Mouse (Mus musculus) kidney, embryonic 14.5 days (tissue): Measurements from ENCODE around the gene Adck1. TPM values are rescaled to one million over a fixed set of nuclear protein-coding genes. Genes with fewer than 3 reads are reported as not detected.

ENCODE experiments used
- ATAC-seq: fragments of 200-750 bp; cut with Nextera tagmentation; 2 replicates; pipeline ENCODE4 v1.8.0; 2017; ENCODE audit warnings: moderate number of reproducible peaks, mild to moderate bottlenecking, moderate TSS enrichment, moderate library complexity; ENCODE audit not compliant: low FRiP score, low TSS enrichment
- H3K27ac ChIP-seq: fragments of 300-500 bp; sonication (generic); 2 replicates; pipeline ENCODE4 v1.5.1; 2014; ENCODE audit warnings: low read depth, mild to moderate bottlenecking, low read length, moderate library complexity, mixed read lengths
- H3K27me3 ChIP-seq: fragments of 300-500 bp; sonication (generic); 2 replicates; pipeline ENCODE4 v1.6.1; 2014; ENCODE audit warnings: mild to moderate bottlenecking, low read length; ENCODE audit not compliant: control insufficient read depth, insufficient read depth
- H3K36me3 ChIP-seq: fragments of 300-500 bp; sonication (generic); 2 replicates; pipeline ENCODE4 v1.6.1; 2014; ENCODE audit warnings: low read length, mixed read lengths; ENCODE audit not compliant: control insufficient read depth, insufficient read depth
- H3K4me1 ChIP-seq: fragments of 300-500 bp; sonication (generic); 2 replicates; pipeline ENCODE4 v1.6.1; 2014; ENCODE audit warnings: low read length, mixed read lengths; ENCODE audit not compliant: control insufficient read depth, insufficient read depth
- H3K4me2 ChIP-seq: fragments of 300-500 bp; sonication (generic); replicated peaks from 2 replicates; pipeline ENCODE4 v1.6.1; 2014; ENCODE audit warnings: low read depth, mild to moderate bottlenecking, low read length
- H3K4me3 ChIP-seq: fragments of 300-500 bp; sonication (generic); 2 replicates; pipeline ENCODE4 v1.5.1; 2014; ENCODE audit warnings: mild to moderate bottlenecking, low read length
- H3K9ac ChIP-seq: fragments of 300-500 bp; sonication (generic); 2 replicates; pipeline ENCODE4 v1.6.1; 2014; ENCODE audit warnings: low read depth, mild to moderate bottlenecking, low read length, moderate library complexity
- H3K9me3 ChIP-seq: fragments of 300-500 bp; sonication (generic); 2 replicates; pipeline ENCODE4 v1.6.1; 2016; ENCODE audit warnings: low read length; ENCODE audit not compliant: control insufficient read depth
- WGBS: fragments of 180-500 bp; shearing (Covaris S2); extraction: QIAGEN DNeasy Blood & Tissue Kit; methylation state at CpG from one replicate; pipeline ENCODE4 v1.1.7; 2014; 5-methylcytosine and 5-hydroxymethylcytosine counted together
- polyA plus RNA-seq: library from polyadenylated mRNA; unstranded; fragments of >200 nt; fragmentation: Nextera tagmentation; extraction: Ambion mirVana; gene quantifications from 2 replicates; pipeline ENCODE4 v1.2.1, GENCODE M21; 2014

The Adck1 gene
- polyA plus RNA-seq, 1 experiment from 2014 or later, result 17.3 TPM

GRCm38 (mm10) chr12:88441922-88442809 is 81.8 kb downstream of the Adck1 start:
- Histone ChIP-seq H3K36me3 (no peaks in the 10 kb centered on the region; the same call in 1 of the 2 replicates), H3K27ac (no peak overlapping the region), H3K27me3 (no peaks in the 10 kb centered on the region), H3K4me2 (no peak overlapping the region), H3K9me3 (no peaks in the 10 kb centered on the region), H3K4me1 (no peaks in the 10 kb centered on the region), H3K4me3 (no peak overlapping the region), H3K9ac (no peak overlapping the region)
- 75% methylated on average over 14 of the region's 14 CpGs for WGBS
- no peak for ATAC-seq

GRCm38 (mm10) chr12:88444040-88444439 is 83.7 kb downstream of the Adck1 start:
- no peak for ATAC-seq
- WGBS, result 88% methylated on average over 5 of the region's 5 CpGs
- no peaks in the 10 kb centered on the region for H3K27me3 ChIP-seq
- no peak overlapping the region for H3K4me3 ChIP-seq
- H3K4me2 ChIP-seq, result no peak overlapping the region
- no peaks in the 10 kb centered on the region; the same call in 1 of the 2 replicates for H3K36me3 ChIP-seq
- no peaks in the 10 kb centered on the region for H3K4me1 ChIP-seq
- no peak overlapping the region for H3K9ac ChIP-seq
- no peak overlapping the region for H3K27ac ChIP-seq
- no peaks in the 10 kb centered on the region for H3K9me3 ChIP-seq

- no peaks in the 10 kb centered on the region for H3K9me3 ChIP-seq
- H3K4me3 ChIP-seq, result no peak overlapping the region
- no peak overlapping the region for H3K9ac ChIP-seq
- ATAC-seq, result no peak
- no peaks in the 10 kb centered on the region for H3K27me3 ChIP-seq
- no peaks in the 10 kb centered on the region for H3K4me1 ChIP-seq
- H3K27ac ChIP-seq, result no peak overlapping the region
- H3K36me3 ChIP-seq, result peaks cover 4% of the 10 kb centered on the region; the same call in 1 of the 2 replicates
- no peak overlapping the region for H3K4me2 ChIP-seq
- 86% methylated on average over 3 of the region's 3 CpGs for WGBS
Observed at GRCm38 (mm10) chr12:88445471-88445870, 85.1 kb downstream of the Adck1 start.

DNA sequence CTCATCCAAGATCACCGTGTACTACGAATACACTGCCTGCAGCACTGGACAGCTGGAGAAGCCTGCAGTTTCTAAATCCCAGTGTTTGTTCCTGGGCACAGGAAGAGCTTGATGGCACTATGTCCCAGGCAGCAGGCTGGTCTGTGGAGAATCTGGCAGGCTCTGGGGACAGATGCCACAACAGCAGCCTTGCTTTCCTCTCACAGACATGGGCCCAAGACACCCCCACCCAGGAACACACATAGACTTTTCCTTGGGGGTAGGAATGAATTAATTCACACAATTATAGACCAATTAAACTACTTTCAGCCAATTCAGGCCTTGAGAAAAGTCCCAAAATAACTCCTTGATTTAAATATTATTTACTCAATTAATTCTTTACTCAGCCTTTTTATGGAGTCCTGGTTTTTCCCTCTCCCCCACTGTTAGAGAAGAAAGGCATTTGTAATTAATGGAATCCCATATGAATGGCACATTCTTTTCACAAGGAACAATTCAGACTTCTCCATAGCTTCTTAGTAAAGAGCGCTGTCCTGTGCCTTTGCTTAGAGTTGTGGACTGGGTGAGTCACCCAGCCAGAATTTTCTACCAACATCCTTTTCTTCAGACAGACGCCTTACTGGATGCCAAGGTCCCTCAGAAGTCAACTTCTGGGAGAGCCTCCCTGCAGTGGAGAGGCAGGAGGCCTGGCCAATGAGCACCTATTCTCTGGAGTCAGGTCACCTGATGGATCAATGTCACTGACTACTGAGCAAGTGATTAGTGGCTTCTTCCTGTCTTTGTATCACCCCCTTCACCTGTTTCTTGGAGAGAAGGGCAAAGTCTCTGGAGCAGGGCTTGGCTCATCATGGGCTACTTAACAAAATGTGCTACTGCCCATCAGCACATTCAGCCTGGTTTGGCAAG is 90.6 kb downstream of the Adck1 start:
- no peak for ATAC-seq
- Histone ChIP-seq H3K9ac (no peak overlapping the region), H3K27ac (no peak overlapping the region), H3K4me3 (no peak overlapping the region), H3K4me2 (no peak overlapping the region), H3K36me3 (peaks cover 4% of the 10 kb centered on the region; the same call in 1 of the 2 replicates), H3K9me3 (no peaks in the 10 kb centered on the region), H3K27me3 (no peaks in the 10 kb centered on the region), H3K4me1 (0 out of 2 replicates have a peak, but pooled peaks cover 4% of the 10 kb centered on the region)
- 87% methylated on average over 4 of the region's 4 CpGs for WGBS

DNA sequence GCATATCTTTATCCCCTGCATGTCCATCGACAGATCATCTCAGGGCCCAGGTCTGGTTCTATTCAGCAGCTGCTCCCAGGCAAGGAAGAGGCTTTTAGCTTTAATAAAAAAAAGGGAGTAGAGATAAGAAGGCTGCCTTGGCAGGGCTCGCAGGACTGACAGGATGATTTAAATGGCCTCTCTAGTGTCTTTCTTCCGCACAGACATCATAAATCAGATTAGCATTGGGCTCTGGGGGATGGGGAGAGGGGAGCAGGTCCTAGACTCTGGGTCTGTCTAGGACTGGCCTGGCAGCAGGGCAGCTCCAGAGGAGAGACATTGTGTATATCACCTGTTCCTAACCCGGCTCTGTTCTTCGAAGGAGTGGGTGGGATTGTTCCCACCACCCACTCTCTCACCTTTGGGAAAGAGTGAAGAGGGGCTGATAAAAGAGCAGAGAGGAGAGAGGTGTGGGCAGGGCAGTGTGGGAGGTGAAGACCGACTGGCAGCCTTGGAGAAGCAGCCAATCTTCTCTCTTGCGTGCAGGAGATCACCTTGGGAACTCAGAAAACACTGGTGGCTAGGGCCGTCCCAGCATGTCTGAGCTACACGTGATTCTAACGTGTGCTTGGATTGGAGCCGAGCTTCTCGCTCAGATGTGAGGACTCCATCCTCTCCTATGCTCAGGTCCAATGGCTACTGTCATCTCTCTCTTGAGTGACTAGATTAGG is 94.5 kb downstream of the Adck1 start:
- H3K27me3 ChIP-seq, result no peaks in the 10 kb centered on the region

DNA sequence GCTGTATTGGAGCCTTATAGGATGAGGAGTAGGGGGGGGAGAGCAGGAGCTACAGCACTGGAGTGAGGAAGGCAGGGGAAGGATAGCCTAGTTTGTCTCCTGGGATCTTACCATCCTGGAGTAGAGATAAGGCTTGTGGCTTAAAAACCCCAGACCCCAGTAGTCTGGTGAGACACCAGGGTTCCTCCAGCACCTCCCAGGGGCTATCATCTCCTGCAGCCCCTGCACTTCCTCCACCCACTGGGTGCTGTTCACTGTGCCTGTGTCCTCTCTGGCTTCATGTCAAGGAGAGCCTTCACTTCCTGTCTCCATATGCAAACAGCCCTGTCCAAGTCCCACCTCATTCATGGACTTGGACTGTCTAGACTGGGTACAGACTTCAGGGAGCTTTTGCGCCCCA is 96.7 kb downstream of the Adck1 start:
- Histone ChIP-seq H3K36me3 (0 out of 2 replicates have a peak, but pooled peaks cover 2% of the 10 kb centered on the region), H3K9ac (no peak overlapping the region), H3K4me2 (no peak overlapping the region), H3K4me3 (no peak overlapping the region), H3K27ac (no peak overlapping the region), H3K4me1 (0 out of 2 replicates have a peak, but pooled peaks cover 4% of the 10 kb centered on the region), H3K27me3 (no peaks in the 10 kb centered on the region), H3K9me3 (no peaks in the 10 kb centered on the region)
- 96% methylated on average over 1 of the region's 1 CpGs for WGBS
- no peak for ATAC-seq

More for the DNA sequence above, 94.5 kb downstream of the Adck1 start:
- Histone ChIP-seq H3K36me3 (peaks cover 3% of the 10 kb centered on the region; the same call in 1 of the 2 replicates), H3K9me3 (no peaks in the 10 kb centered on the region), H3K4me3 (no peak overlapping the region), H3K9ac (no peak overlapping the region), H3K4me2 (no peak overlapping the region), H3K4me1 (0 out of 2 replicates have a peak, but pooled peaks cover 4% of the 10 kb centered on the region), H3K27ac (no peak overlapping the region)
- 43% methylated on average over 12 of the region's 12 CpGs for WGBS
- ATAC-seq, result peak; percentile 84

- Histone ChIP-seq H3K4me2 (no peak overlapping the region), H3K27me3 (no peaks in the 10 kb centered on the region), H3K27ac (no peak overlapping the region), H3K36me3 (0 out of 2 replicates have a peak, but pooled peaks cover 2% of the 10 kb centered on the region), H3K9me3 (no peaks in the 10 kb centered on the region), H3K9ac (no peak overlapping the region), H3K4me1 (0 out of 2 replicates have a peak, but pooled peaks cover 4% of the 10 kb centered on the region), H3K4me3 (no peak overlapping the region)
- no peak for ATAC-seq
- 96% methylated on average over 12 of the region's 12 CpGs for WGBS
Observed at GRCm38 (mm10) chr12:88458936-88459335, 98.6 kb downstream of the Adck1 start.

GRCm38 (mm10) chr12:88459461-88459860 is 99.1 kb downstream of the Adck1 start:
- H3K9ac ChIP-seq, result no peak overlapping the region
- no peaks in the 10 kb centered on the region for H3K27me3 ChIP-seq
- H3K4me1 ChIP-seq, result 0 out of 2 replicates have a peak, but pooled peaks cover 4% of the 10 kb centered on the region
- no peak overlapping the region for H3K27ac ChIP-seq
- 76% methylated on average over 1 of the region's 1 CpGs for WGBS
- ATAC-seq, result no peak
- no peak overlapping the region for H3K4me2 ChIP-seq
- no peak overlapping the region for H3K4me3 ChIP-seq
- H3K9me3 ChIP-seq, result no peaks in the 10 kb centered on the region
- 0 out of 2 replicates have a peak, but pooled peaks cover 2% of the 10 kb centered on the region for H3K36me3 ChIP-seq
